Mouse (Mus musculus): Measurements from ENCODE around the gene Fam71a.

Gene Fam71a

GRCm38 (mm10) chr1:191122744-191123143, 41.9 kb downstream of the Fam71a start:
- DNase-seq (ENCODE audit: low read depth, low spot score) = no peak

GRCm38 (mm10) chr1:191115514-191116238, 48.9 kb downstream of the Fam71a start:
- DNase-seq (ENCODE audit: low read depth, low spot score) = no peak

- DNase-seq (ENCODE audit: low read depth, low spot score) = no peak
These were observed 49.7 kb downstream of the Fam71a start for GRCm38 (mm10) chr1:191114868-191115267.

All from CD4-positive helper T cell, adult 2 months (primary cell).